Mouse (Mus musculus): ENCODE data around the gene Ugt1a6a. TPM values are rescaled to one million over a fixed set of nuclear protein-coding genes. Genes with fewer than 3 reads are reported as not detected.

Ugt1a6a gene
- polyA plus RNA-seq, 1 experiment from 2014 or later: 23.8 TPM

- no peak overlapping the region for H3K27ac ChIP-seq (ENCODE audit: low read length)
- no peak for ATAC-seq (ENCODE audit: insufficient number of reproducible peaks, insufficient read depth, low FRiP score, low read depth)
- H3K27me3 ChIP-seq (ENCODE audit: control insufficient read depth, insufficient read depth, low read length): no peaks in the 10 kb centered on the region
- H3K36me3 ChIP-seq (ENCODE audit: control insufficient read depth, insufficient read depth, low read length): no peaks in the 10 kb centered on the region
- no peak overlapping the region for H3K4me3 ChIP-seq (ENCODE audit: low read depth, low read length)
- no peaks in the 10 kb centered on the region for H3K4me1 ChIP-seq (ENCODE audit: control insufficient read depth, insufficient read depth, low read length)
- H3K4me2 ChIP-seq (replicated peaks; ENCODE audit: low read depth, low read length): no peak overlapping the region
- peaks cover 84% of the 10 kb centered on the region for H3K9me3 ChIP-seq (ENCODE audit: control insufficient read depth, low read depth, low read length)
- 70% methylated on average over 4 of the region's 4 CpGs for WGBS
- no peak overlapping the region for H3K9ac ChIP-seq (replicated peaks; ENCODE audit: low read depth, low read length)
Measured at GRCm38 (mm10) chr1:88248658-88249057, 114.0 kb downstream of the Ugt1a6a start.

- peaks cover 78% of the 10 kb centered on the region for H3K9me3 ChIP-seq (ENCODE audit: control insufficient read depth, low read depth, low read length)
- 78% methylated on average over 7 of the region's 7 CpGs for WGBS
Measured at GRCm38 (mm10) chr1:88249596-88249995, 115.0 kb downstream of the Ugt1a6a start.

GRCm38 (mm10) chr1:88250023-88250422 lies 115.4 kb downstream of the Ugt1a6a start:
- no peak for ATAC-seq (ENCODE audit: insufficient number of reproducible peaks, insufficient read depth, low FRiP score, low read depth)
- Histone ChIP-seq H3K36me3 (ENCODE audit: control insufficient read depth, insufficient read depth, low read length) (no peaks in the 10 kb centered on the region), H3K27ac (ENCODE audit: low read length) (no peak overlapping the region), H3K27me3 (ENCODE audit: control insufficient read depth, insufficient read depth, low read length) (no peaks in the 10 kb centered on the region), H3K4me2 (replicated peaks; ENCODE audit: low read depth, low read length) (no peak overlapping the region), H3K4me3 (ENCODE audit: low read depth, low read length) (no peak overlapping the region), H3K9ac (replicated peaks; ENCODE audit: low read depth, low read length) (no peak overlapping the region), H3K4me1 (ENCODE audit: control insufficient read depth, insufficient read depth, low read length) (no peaks in the 10 kb centered on the region), H3K9me3 (ENCODE audit: control insufficient read depth, low read depth, low read length) (peaks cover 78% of the 10 kb centered on the region)
- WGBS: 81% methylated on average over 5 of the region's 5 CpGs

More at GRCm38 (mm10) chr1:88249596-88249995, 115.0 kb downstream of the Ugt1a6a start:
- Histone ChIP-seq H3K27ac (ENCODE audit: low read length) (no peak overlapping the region), H3K4me2 (replicated peaks; ENCODE audit: low read depth, low read length) (no peak overlapping the region), H3K9ac (replicated peaks; ENCODE audit: low read depth, low read length) (no peak overlapping the region), H3K36me3 (ENCODE audit: control insufficient read depth, insufficient read depth, low read length) (no peaks in the 10 kb centered on the region), H3K4me3 (ENCODE audit: low read depth, low read length) (no peak overlapping the region), H3K27me3 (ENCODE audit: control insufficient read depth, insufficient read depth, low read length) (no peaks in the 10 kb centered on the region), H3K4me1 (ENCODE audit: control insufficient read depth, insufficient read depth, low read length) (no peaks in the 10 kb centered on the region)
- no peak; the same call in 1 of the 2 replicates for ATAC-seq (ENCODE audit: insufficient number of reproducible peaks, insufficient read depth, low FRiP score, low read depth)

GRCm38 (mm10) chr1:88253106-88253505 lies 118.5 kb downstream of the Ugt1a6a start:
- no peak overlapping the region for H3K4me3 ChIP-seq (ENCODE audit: low read depth, low read length)
- no peak for ATAC-seq (ENCODE audit: insufficient number of reproducible peaks, insufficient read depth, low FRiP score, low read depth)
- 72% methylated on average over 8 of the region's 8 CpGs for WGBS

GRCm38 (mm10) chr1:88253540-88253939 lies 118.9 kb downstream of the Ugt1a6a start:
- WGBS: 74% methylated on average over 6 of the region's 6 CpGs
- Histone ChIP-seq H3K9ac (replicated peaks; ENCODE audit: low read depth, low read length) (no peak overlapping the region), H3K4me3 (ENCODE audit: low read depth, low read length) (no peak overlapping the region), H3K9me3 (ENCODE audit: control insufficient read depth, low read depth, low read length) (peaks cover 60% of the 10 kb centered on the region), H3K36me3 (ENCODE audit: control insufficient read depth, insufficient read depth, low read length) (no peaks in the 10 kb centered on the region), H3K27ac (ENCODE audit: low read length) (no peak overlapping the region), H3K27me3 (ENCODE audit: control insufficient read depth, insufficient read depth, low read length) (no peaks in the 10 kb centered on the region), H3K4me1 (ENCODE audit: control insufficient read depth, insufficient read depth, low read length) (no peaks in the 10 kb centered on the region), H3K4me2 (replicated peaks; ENCODE audit: low read depth, low read length) (no peak overlapping the region)
- ATAC-seq (ENCODE audit: insufficient number of reproducible peaks, insufficient read depth, low FRiP score, low read depth): no peak

More at GRCm38 (mm10) chr1:88253106-88253505, 118.5 kb downstream of the Ugt1a6a start:
- no peaks in the 10 kb centered on the region for H3K27me3 ChIP-seq (ENCODE audit: control insufficient read depth, insufficient read depth, low read length)
- H3K4me2 ChIP-seq (replicated peaks; ENCODE audit: low read depth, low read length): no peak overlapping the region
- no peaks in the 10 kb centered on the region for H3K4me1 ChIP-seq (ENCODE audit: control insufficient read depth, insufficient read depth, low read length)
- H3K9me3 ChIP-seq (ENCODE audit: control insufficient read depth, low read depth, low read length): peaks cover 64% of the 10 kb centered on the region
- no peak overlapping the region for H3K27ac ChIP-seq (ENCODE audit: low read length)
- no peaks in the 10 kb centered on the region for H3K36me3 ChIP-seq (ENCODE audit: control insufficient read depth, insufficient read depth, low read length)
- H3K9ac ChIP-seq (replicated peaks; ENCODE audit: low read depth, low read length): no peak overlapping the region

GRCm38 (mm10) chr1:88254793-88255465 lies 120.3 kb downstream of the Ugt1a6a start:
- no peak overlapping the region for H3K4me2 ChIP-seq (replicated peaks; ENCODE audit: low read depth, low read length)
- H3K27me3 ChIP-seq (ENCODE audit: control insufficient read depth, insufficient read depth, low read length): no peaks in the 10 kb centered on the region
- no peak for ATAC-seq (ENCODE audit: insufficient number of reproducible peaks, insufficient read depth, low FRiP score, low read depth)
- 0 out of 2 replicates have a peak, but pooled peaks cover 2% of the 10 kb centered on the region for H3K36me3 ChIP-seq (ENCODE audit: control insufficient read depth, insufficient read depth, low read length)
- no peaks in the 10 kb centered on the region; the same call in 1 of the 2 replicates for H3K4me1 ChIP-seq (ENCODE audit: control insufficient read depth, insufficient read depth, low read length)
- WGBS: 87% methylated on average over 12 of the region's 12 CpGs
- H3K9me3 ChIP-seq (ENCODE audit: control insufficient read depth, low read depth, low read length): peaks cover 47% of the 10 kb centered on the region
- no peak overlapping the region for H3K4me3 ChIP-seq (ENCODE audit: low read depth, low read length)
- no peak overlapping the region for H3K27ac ChIP-seq (ENCODE audit: low read length)
- no peak overlapping the region for H3K9ac ChIP-seq (replicated peaks; ENCODE audit: low read depth, low read length)

- 61% methylated on average over 2 of the region's 2 CpGs for WGBS
- no peak overlapping the region for H3K4me3 ChIP-seq (ENCODE audit: low read depth, low read length)
- H3K9me3 ChIP-seq (ENCODE audit: control insufficient read depth, low read depth, low read length): peaks cover 42% of the 10 kb centered on the region
Measured at GRCm38 (mm10) chr1:88255466-88255857, 120.9 kb downstream of the Ugt1a6a start.

GRCm38 (mm10) chr1:88255989-88256754 lies 121.6 kb downstream of the Ugt1a6a start:
- ATAC-seq (ENCODE audit: insufficient number of reproducible peaks, insufficient read depth, low FRiP score, low read depth): no peak
- peaks cover 36% of the 10 kb centered on the region for H3K9me3 ChIP-seq (ENCODE audit: control insufficient read depth, low read depth, low read length)
- 81% methylated on average over 13 of the region's 13 CpGs for WGBS
- H3K27ac ChIP-seq (ENCODE audit: low read length): no peak overlapping the region
- no peaks in the 10 kb centered on the region for H3K27me3 ChIP-seq (ENCODE audit: control insufficient read depth, insufficient read depth, low read length)
- no peak overlapping the region for H3K4me2 ChIP-seq (replicated peaks; ENCODE audit: low read depth, low read length)
- no peak overlapping the region for H3K4me3 ChIP-seq (ENCODE audit: low read depth, low read length)
- no peaks in the 10 kb centered on the region; the same call in 1 of the 2 replicates for H3K4me1 ChIP-seq (ENCODE audit: control insufficient read depth, insufficient read depth, low read length)
- no peak overlapping the region for H3K9ac ChIP-seq (replicated peaks; ENCODE audit: low read depth, low read length)
- peaks cover 14% of the 10 kb centered on the region; the same call in 1 of the 2 replicates for H3K36me3 ChIP-seq (ENCODE audit: control insufficient read depth, insufficient read depth, low read length)

More at GRCm38 (mm10) chr1:88255466-88255857, 120.9 kb downstream of the Ugt1a6a start:
- H3K4me1 ChIP-seq (ENCODE audit: control insufficient read depth, insufficient read depth, low read length): no peaks in the 10 kb centered on the region; the same call in 1 of the 2 replicates
- no peak overlapping the region for H3K4me2 ChIP-seq (replicated peaks; ENCODE audit: low read depth, low read length)
- no peaks in the 10 kb centered on the region for H3K27me3 ChIP-seq (ENCODE audit: control insufficient read depth, insufficient read depth, low read length)
- 0 out of 2 replicates have a peak, but pooled peaks cover 7% of the 10 kb centered on the region for H3K36me3 ChIP-seq (ENCODE audit: control insufficient read depth, insufficient read depth, low read length)
- H3K9ac ChIP-seq (replicated peaks; ENCODE audit: low read depth, low read length): no peak overlapping the region
- ATAC-seq (ENCODE audit: insufficient number of reproducible peaks, insufficient read depth, low FRiP score, low read depth): no peak
- no peak overlapping the region for H3K27ac ChIP-seq (ENCODE audit: low read length)

Measured in stomach, embryonic 14.5 days (tissue).